In genomic region chr11:74837056-74837693, GRCm38 (mm10) we compare ENCODE assay signal across 8 mouse cellular contexts. TPM values are rescaled to one million over a fixed set of nuclear protein-coding genes. Genes with fewer than 3 reads are reported as not detected.
DNase-seq lines count a peak whose midpoint lies in the region; ATAC-seq and TF ChIP-seq lines count a peak whose summit lies in the region.

No protein-coding gene starts in this region.

- no peak for ATAC-seq in embryonic facial prominence, embryonic 11.5 days (replicated peaks; ENCODE audit: insufficient number of reproducible peaks, low FRiP score, low TSS enrichment, low read depth)
- ATAC-seq in hindbrain, postnatal 0 days, result no peak
- no peak for ATAC-seq in midbrain, embryonic 16.5 days

- peaks cover 3% of the 10 kb centered on the region for H3K4me1 ChIP-seq in embryonic facial prominence, embryonic 11.5 days (ENCODE audit: control insufficient read depth, insufficient read depth, low read length)
- peaks cover 16% of the 10 kb centered on the region for H3K4me1 ChIP-seq in hindbrain, postnatal 0 days (ENCODE audit: insufficient read depth, low read length)
- peaks cover 34% of the 10 kb centered on the region for H3K4me1 ChIP-seq in midbrain, embryonic 16.5 days (ENCODE audit: control insufficient read depth, insufficient read depth, low read length)

- H3K36me3 ChIP-seq in embryonic facial prominence, embryonic 11.5 days (replicated peaks; ENCODE audit: control insufficient read depth, insufficient read depth, low read depth, low read length), result no peaks in the 10 kb centered on the region; the same call in 1 of the 2 replicates
- no peaks in the 10 kb centered on the region; the same call in 1 of the 2 replicates for H3K36me3 ChIP-seq in hindbrain, postnatal 0 days (ENCODE audit: insufficient read depth, low read length)
- no peaks in the 10 kb centered on the region for H3K36me3 ChIP-seq in midbrain, embryonic 16.5 days (ENCODE audit: control insufficient read depth, insufficient read depth, low read length)

- no peak for TF ChIP-seq CTCF in layer of hippocampus, adult 2 months (conservative IDR thresholded peaks at IDR 0.05)
- TF ChIP-seq CTCF in hindbrain, postnatal 0 days (IDR thresholded peaks at IDR 0.05; ENCODE audit: low read depth), result no peak

- H3K9me3 ChIP-seq in embryonic facial prominence, embryonic 11.5 days (replicated peaks; ENCODE audit: control insufficient read depth, low read length), result no peaks in the 10 kb centered on the region
- H3K9me3 ChIP-seq in hindbrain, postnatal 0 days (ENCODE audit: low read length), result no peaks in the 10 kb centered on the region
- no peaks in the 10 kb centered on the region for H3K9me3 ChIP-seq in midbrain, embryonic 16.5 days (replicated peaks; ENCODE audit: control insufficient read depth, low read length, poor library complexity, severe bottlenecking)

- intact Hi-C loops in left cerebral cortex, postnatal 25 days (cut with DNase I), result loop anchor here (5.0 to 10.0 kb wide), 2 partner anchors 200 to 338 kb away; partner anchors contain the start of gene Ovca2

- peak overlapping the region; percentile 61 for H3K9ac ChIP-seq in embryonic facial prominence, embryonic 11.5 days (replicated peaks; ENCODE audit: low read length)
- peak overlapping the region; percentile 50; the same call in 1 of the 2 replicates for H3K9ac ChIP-seq in hindbrain, postnatal 0 days (replicated peaks; ENCODE audit: low read length)
- peak overlapping the region; percentile 64 for H3K9ac ChIP-seq in midbrain, embryonic 16.5 days (ENCODE audit: low read depth, low read length)

- no peak for DNase-seq in layer of hippocampus, adult 2 months (ENCODE audit: low spot score in 2 of 2)
- no peak for DNase-seq in layer of hippocampus, adult 9-11 months
- DNase-seq in embryonic facial prominence, embryonic 11.5 days (ENCODE audit: low spot score), result no peak
- DNase-seq in hindbrain, postnatal 0 days (ENCODE audit: low spot score), result no peak
- no peak for DNase-seq in left cerebral cortex, postnatal 25 days (ENCODE audit: low spot score in 2 of 2)
- no peak for DNase-seq in adrenal gland, adult (ENCODE audit: inconsistent age in 2 of 2, low spot score in 1 of 2)
- DNase-seq in adipocyte (ENCODE audit: low spot score), result no peak

- H3K27ac ChIP-seq in layer of hippocampus, adult 2 months, result peak overlapping the region; percentile 91
- peak overlapping the region; percentile 89 for H3K27ac ChIP-seq in embryonic facial prominence, embryonic 11.5 days (replicated peaks; ENCODE audit: low read depth, low read length)
- peak overlapping the region; percentile 83; the same call in 1 of the 2 replicates for H3K27ac ChIP-seq in hindbrain, postnatal 0 days
- peak overlapping the region; percentile 83 for H3K27ac ChIP-seq in midbrain, embryonic 16.5 days (ENCODE audit: low read length)

- H3K4me2 ChIP-seq in embryonic facial prominence, embryonic 11.5 days (ENCODE audit: low read depth, low read length), result peak overlapping the region; percentile 91
- peak overlapping the region; percentile 60 for H3K4me2 ChIP-seq in hindbrain, postnatal 0 days (ENCODE audit: low read depth, low read length)
- peak overlapping the region; percentile 73 for H3K4me2 ChIP-seq in midbrain, embryonic 16.5 days (ENCODE audit: low read length)

- WGBS in embryonic facial prominence, embryonic 11.5 days, result 47% methylated on average over 16 of the region's 16 CpGs
- WGBS in hindbrain, postnatal 0 days, result 53% methylated on average over 16 of the region's 16 CpGs
- 43% methylated on average over 16 of the region's 16 CpGs for WGBS in midbrain, embryonic 16.5 days

- H3K27me3 ChIP-seq in embryonic facial prominence, embryonic 11.5 days (ENCODE audit: control insufficient read depth, insufficient read depth, low read length), result no peaks in the 10 kb centered on the region
- no peaks in the 10 kb centered on the region for H3K27me3 ChIP-seq in hindbrain, postnatal 0 days (ENCODE audit: insufficient read depth, low read length)
- no peaks in the 10 kb centered on the region for H3K27me3 ChIP-seq in midbrain, embryonic 16.5 days (ENCODE audit: control insufficient read depth, insufficient read depth, low read depth, low read length)

- H3K4me3 ChIP-seq in layer of hippocampus, adult 2 months, result peak overlapping the region; percentile 77
- peak overlapping the region; percentile 53 for H3K4me3 ChIP-seq in embryonic facial prominence, embryonic 11.5 days (ENCODE audit: low read depth, low read length)
- peak overlapping the region; percentile 46 for H3K4me3 ChIP-seq in hindbrain, postnatal 0 days (ENCODE audit: low read length)
- H3K4me3 ChIP-seq in midbrain, embryonic 16.5 days (ENCODE audit: low read depth, low read length), result peak overlapping the region; percentile 50

RNA-seq across cellular contexts. Expression of gene Mnt, which starts 6.5 kb away (rescaled TPM):
- total RNA-seq in layer of hippocampus, adult 2 months (2021), result 10 to 100 TPM; 31.3 to 32.8 TPM
- 3.0 and 3.6 TPM in 2 replicates for polyA plus RNA-seq in embryonic facial prominence, embryonic 11.5 days (2014; fragmentation: Nextera tagmentation; extraction: Ambion mirVana)
- 18.5 and 22.8 TPM in 2 replicates for total RNA-seq in hindbrain, postnatal 0 days (2014; rRNA removed)
- polyA plus RNA-seq in hindbrain, postnatal 0 days (2015; fragmentation: Nextera tagmentation; extraction: Ambion mirVana), result 7.0 and 8.4 TPM in 2 replicates
- 7.6 and 8.6 TPM in 2 replicates for polyA plus RNA-seq in midbrain, embryonic 16.5 days (2015; fragmentation: Nextera tagmentation; extraction: Ambion mirVana)
- 10 to 100 TPM; 27.4 to 29.3 TPM for total RNA-seq in left cerebral cortex, postnatal 25 days (2021)

RNA-seq across cellular contexts. Expression of gene Sgsm2, which starts 59.7 kb away (rescaled TPM):
- total RNA-seq in layer of hippocampus, adult 2 months (2021), result 10 to 100 TPM; 91.7 to 99.3 TPM
- polyA plus RNA-seq in embryonic facial prominence, embryonic 11.5 days (2014; fragmentation: Nextera tagmentation; extraction: Ambion mirVana), result 2.5 and 3.4 TPM in 2 replicates
- 49.0 and 59.2 TPM in 2 replicates for total RNA-seq in hindbrain, postnatal 0 days (2014; rRNA removed)
- polyA plus RNA-seq in hindbrain, postnatal 0 days (2015; fragmentation: Nextera tagmentation; extraction: Ambion mirVana), result 21.2 and 21.3 TPM in 2 replicates
- polyA plus RNA-seq in midbrain, embryonic 16.5 days (2015; fragmentation: Nextera tagmentation; extraction: Ambion mirVana), result 30.3 and 31.8 TPM in 2 replicates
- 10 to 100 TPM; 76.0 to 78.3 TPM for total RNA-seq in left cerebral cortex, postnatal 25 days (2021)
